Mouse (Mus musculus) lung, postnatal 25 days (tissue): ENCODE results near the gene Ankrd52.
"Not testable (repeated sequence)": the region's sequence is repeated elsewhere in the genome, so short reads cannot be mapped to it uniquely, and the experiment has no call there.

Source experiments
- DNase-seq: peaks from one replicate; pipeline ENCODE4 v3.0.0; 2022; ENCODE audit warnings: low spot score

Gene Ankrd52

DNA sequence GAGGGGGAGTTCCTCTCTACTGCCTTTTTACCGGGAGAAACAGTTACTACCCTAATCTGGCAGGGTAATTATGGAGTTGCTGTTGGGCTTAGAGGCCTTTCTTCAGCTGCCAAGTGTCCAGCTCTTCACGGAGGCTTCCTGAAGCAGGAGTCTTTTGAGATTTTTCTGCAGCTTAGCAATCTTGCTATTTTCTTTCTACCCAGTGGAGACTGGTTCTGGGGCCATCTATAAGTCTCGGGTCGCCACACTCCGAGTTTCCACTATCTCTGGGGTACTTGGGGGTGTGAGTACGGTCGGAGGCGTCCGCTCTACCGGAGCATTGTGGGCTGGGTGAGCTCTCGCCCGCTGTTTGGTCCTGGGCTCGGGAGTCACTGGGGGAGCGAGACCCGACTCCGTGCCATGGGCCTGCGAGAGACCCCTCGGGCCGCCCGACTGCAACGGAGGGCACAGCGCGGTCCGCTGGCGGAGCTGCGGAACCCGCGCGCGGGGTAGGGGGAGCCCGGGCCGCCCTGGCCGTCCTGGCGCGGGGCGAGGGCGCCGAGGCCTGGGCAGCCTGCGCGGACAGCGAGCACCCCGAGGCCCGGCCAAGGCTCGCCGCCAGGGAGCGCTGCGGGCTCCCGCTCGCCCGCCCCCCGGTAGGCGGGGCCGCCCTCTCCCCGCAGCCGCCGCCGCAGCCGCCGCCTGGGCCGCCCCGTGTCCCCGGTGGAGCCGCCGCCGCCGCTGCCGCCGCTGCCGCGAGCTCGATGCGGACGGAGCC is at the start of gene Ankrd52:
Gene Ankrd52, plus strand, starts transcription at position 661 of the 757 bp plus-strand sequence.
- peak; percentile 84 for DNase-seq

GRCm38 (mm10) chr10:128327610-128328009 is 49.3 kb upstream of the Ankrd52 start:
- DNase-seq = no peak

GRCm38 (mm10) chr10:128332358-128333249 is 44.3 kb upstream of the Ankrd52 start:
- DNase-seq = not testable (repeated sequence)

GRCm38 (mm10) chr10:128335582-128335981 is 41.3 kb upstream of the Ankrd52 start:
- DNase-seq = peak; percentile 85

DNA sequence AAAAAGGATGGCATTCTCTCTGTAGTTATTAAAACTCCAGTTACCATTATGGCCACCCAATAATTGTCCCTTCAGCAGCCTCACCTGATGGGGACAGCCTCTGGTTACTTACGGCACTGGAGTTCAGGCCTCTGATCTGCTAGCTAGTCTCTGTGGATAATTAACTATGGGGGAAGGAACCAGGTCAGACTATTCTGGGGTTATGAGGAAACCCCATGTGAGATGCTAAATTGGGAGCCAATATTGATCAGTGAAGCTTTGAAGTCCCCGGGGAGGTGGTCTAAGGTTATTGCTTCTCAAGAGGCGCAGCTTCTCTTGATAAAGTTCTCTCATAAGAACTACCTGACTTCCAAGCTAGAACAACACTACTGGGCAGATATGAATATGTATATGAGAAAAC is 40.7 kb upstream of the Ankrd52 start:
- no peak for DNase-seq

DNA sequence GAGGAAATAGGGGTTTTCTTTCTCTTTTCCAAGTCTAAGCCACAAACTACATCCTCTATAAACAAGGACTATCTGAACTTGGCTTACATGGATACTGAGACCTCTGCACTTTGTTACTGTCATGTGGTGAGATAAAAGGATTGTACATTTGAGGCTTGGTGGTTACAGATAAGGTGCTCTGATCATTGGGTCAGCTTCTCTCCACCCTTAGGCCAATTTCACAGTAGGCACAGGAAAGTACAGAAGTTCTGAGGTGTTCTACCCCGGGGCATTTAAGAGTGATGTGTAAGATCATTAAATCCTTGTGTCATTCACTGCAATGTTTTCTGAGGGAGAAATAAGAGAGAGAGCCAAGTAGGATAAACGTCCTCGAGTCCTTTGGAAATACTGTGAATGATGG is 40.3 kb upstream of the Ankrd52 start:
- no peak for DNase-seq

DNA sequence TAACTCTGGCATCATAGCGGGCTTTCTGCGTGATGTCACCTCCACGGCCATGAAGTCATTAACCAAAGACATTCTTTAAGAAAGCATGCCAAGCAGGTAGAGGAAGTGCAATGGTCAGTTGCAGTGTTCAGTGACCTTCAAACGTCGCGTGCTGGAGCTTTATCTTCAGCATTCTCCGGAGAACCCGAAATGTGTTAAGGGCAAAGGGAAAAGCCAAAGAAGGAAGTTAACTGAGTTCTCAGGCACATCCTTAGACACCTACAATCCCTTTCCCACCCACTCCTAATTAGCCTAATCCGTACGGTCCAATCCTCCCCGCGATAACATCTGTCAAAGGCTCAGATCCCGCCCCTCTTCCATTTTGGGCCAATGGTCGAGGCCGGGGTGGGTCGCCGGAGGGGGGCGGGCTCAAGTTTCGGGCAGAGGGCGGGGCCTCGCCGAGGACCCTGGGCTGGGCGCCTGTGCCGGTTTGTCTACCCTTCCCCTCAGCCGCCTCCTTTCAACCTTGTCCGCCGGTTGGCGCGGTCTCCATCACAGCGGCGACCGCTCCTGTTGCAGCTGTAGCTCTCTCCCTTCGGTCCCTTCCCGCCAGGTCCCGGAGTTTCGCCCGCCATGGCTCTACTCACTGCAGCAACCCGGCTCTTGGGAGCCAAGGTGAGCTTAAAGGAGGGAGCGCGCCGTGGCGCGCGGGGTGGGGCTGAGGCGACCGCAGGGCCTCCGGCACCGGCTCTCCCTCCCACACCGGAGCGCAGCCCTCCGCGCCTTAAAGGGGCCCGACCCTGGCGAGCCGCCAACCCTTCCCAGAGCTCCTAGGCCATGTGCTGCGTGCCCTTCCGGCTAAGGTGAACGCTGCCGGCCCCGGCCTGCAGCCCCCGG is 39.4 kb upstream of the Ankrd52 start, which contains the start of gene Cs:
Gene Cs, plus strand, starts transcription at position 429 of the 876 bp plus-strand sequence.
- DNase-seq = peak; percentile 98

- no peak for DNase-seq
Observed at GRCm38 (mm10) chr10:128338415-128338814, 38.5 kb upstream of the Ankrd52 start.

GRCm38 (mm10) chr10:128338948-128339347 is 38.0 kb upstream of the Ankrd52 start:
- DNase-seq = no peak

DNA sequence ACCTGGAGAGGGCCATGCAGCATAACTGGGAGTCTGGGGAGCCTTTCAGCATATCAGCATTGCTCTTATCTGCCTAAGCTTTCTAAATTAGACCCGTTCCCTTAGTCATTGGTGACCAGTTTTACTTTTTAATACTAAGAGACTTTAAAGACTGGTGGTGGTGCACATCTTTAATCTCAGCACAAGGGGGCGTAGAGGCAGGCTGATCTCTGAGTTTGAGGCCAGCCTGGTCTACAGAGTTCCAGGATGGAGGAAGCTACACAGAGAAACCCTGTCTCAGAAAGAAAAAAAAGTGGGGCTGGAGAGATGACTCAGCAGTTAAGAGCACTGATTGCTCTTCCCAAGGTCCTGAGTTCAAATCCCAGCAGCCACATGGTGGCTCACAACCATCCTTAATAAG is 36.7 kb upstream of the Ankrd52 start:
- no peak for DNase-seq

GRCm38 (mm10) chr10:128343436-128343835 is 33.5 kb upstream of the Ankrd52 start:
- no peak for DNase-seq

DNA sequence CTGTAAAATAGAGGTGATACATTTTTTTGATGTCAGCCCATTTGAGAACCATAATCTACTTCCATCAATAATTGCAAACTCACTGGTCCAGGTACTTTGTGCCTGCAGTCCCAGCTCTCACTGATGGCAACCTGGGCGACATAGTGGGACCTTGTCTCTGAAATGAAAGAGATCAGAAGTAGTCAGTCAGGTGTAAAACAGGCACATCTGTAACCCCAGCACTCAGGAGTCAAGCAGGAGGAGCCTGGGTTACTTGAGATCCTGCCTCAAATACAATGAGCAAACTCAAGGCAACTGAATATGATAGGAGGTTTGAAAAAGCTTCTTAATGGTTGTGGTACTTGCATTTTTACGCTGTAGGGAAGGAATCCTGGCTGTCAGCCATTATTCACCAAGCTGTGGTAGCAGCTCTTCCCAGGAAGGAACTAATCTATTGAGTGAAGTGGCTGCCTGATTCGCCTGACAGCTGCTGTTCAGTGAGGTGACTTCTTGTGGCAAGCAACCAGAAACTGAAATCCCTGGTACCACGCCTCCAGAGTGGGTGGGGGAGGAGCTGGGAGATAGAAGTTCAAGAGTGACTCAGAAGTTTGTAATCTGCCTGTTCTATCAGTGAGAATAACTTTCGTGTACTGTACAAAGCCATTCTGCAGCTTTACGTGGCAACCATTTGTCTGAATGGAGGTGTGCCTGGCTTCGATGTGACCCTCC is 32.2 kb upstream of the Ankrd52 start:
- peak; percentile 88 for DNase-seq

DNA sequence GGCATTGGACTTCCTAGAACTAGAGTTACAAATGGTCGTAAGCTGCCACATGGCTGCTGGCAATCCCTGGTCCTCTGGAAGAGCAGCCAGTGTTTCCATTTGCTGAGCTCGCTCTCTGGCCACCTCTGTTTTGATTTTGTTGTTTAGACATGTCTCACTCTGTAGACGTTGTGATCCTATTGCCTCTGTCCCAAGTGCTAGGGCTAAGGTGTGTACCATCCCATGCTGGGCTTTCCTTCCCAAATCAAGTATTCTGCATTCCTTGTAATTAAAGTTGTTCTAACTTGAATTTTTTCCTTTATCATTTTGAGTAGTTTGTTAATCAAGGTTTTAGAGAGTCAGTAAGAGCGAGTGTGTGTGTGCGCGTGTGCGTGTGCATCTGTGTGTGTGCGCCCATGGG is 29.4 kb upstream of the Ankrd52 start:
- no peak for DNase-seq

- peak; percentile 71 for DNase-seq
Observed at GRCm38 (mm10) chr10:128358796-128359195, 18.1 kb upstream of the Ankrd52 start.

GRCm38 (mm10) chr10:128359226-128359625 is 17.7 kb upstream of the Ankrd52 start:
- no peak for DNase-seq

GRCm38 (mm10) chr10:128361836-128362235 is 15.1 kb upstream of the Ankrd52 start:
- no peak for DNase-seq

GRCm38 (mm10) chr10:128362568-128362967 is 14.3 kb upstream of the Ankrd52 start:
- DNase-seq = no peak

DNA sequence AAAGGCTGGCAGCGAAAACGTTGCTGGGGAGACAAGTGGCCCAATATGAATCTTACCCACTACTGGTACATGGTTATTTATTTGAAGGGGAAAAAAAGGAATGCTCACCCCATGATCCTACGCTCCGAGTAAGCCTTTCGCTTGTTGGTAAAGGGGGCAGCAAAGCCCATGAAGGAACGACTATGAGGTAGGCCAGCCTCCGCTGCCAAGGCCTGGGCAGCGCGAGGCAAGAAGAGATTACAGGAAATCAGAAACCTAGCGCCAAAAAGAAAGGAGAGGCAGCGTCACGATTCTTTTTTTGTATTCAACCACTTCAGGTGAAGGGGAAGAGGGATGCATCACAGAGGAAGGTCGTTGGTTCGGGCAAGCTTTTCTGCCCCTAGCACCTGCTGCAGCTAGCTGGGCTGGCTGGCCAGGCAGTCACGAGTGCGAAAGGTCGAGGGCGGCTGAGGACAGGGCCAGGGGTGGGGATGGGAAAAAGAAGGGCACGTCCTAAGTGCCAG is 9.0 kb upstream of the Ankrd52 start:
- DNase-seq = no peak

- DNase-seq = peak; percentile 95
Observed at GRCm38 (mm10) chr10:128368402-128369217, 8.3 kb upstream of the Ankrd52 start, which contains the start of gene Coq10a. Coq10a (minus strand) TSS chr10:128368997.

DNA sequence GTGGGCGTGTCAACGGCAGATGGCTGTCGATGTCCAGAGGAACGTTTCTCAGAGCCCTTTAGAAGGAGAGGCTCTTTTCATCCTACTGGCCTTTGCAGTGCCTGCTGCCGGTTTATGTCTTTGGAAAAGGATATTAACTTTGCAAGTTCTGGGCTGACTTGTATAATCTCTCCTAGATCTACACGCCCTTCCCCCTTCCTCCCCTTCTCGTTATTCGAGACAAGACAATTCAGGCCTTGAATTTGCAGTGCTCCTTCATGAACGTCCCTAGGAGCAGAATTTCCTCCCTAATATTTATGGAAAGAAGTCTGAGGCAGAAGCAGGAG is 7.7 kb upstream of the Ankrd52 start:
- DNase-seq = no peak
